Mouse (Mus musculus) MEL (cell line): ENCODE measurements around the gene Galnt17.

ENCODE experiments used
- ETS1 ChIP-seq: IDR thresholded peaks from 2 replicates; pipeline ENCODE4 v1.6.1; 2012; ENCODE audit warnings: low read depth, mild to moderate bottlenecking, inconsistent platforms, low read length, improper control_type of control experiment, moderate library complexity
- JUND ChIP-seq: IDR thresholded peaks from 2 replicates; pipeline ENCODE4 v1.6.1; 2011; ENCODE audit warnings: low read depth, mild to moderate bottlenecking, improper control_type of control experiment, low read length
- POLR2A ChIP-seq, 2 experiments: IDR thresholded peaks; 2 replicates each; pipeline ENCODE4 v1.6.1; 2011 to 2012; ENCODE audit warnings: low read length in 2 of 2, mild to moderate bottlenecking in 2 of 2, control low read depth in 1 of 2, improper control_type of control experiment in 1 of 2, low read depth in 1 of 2, moderate library complexity in 1 of 2; ENCODE audit not compliant: control insufficient read depth in 1 of 2, insufficient read depth in 1 of 2, poor library complexity in 1 of 2
- SIN3A ChIP-seq: IDR thresholded peaks from 2 replicates; pipeline ENCODE4 v1.6.1; 2012; ENCODE audit warnings: low read length, improper control_type of control experiment, inconsistent platforms
- TCF12 ChIP-seq: IDR thresholded peaks from 2 replicates; pipeline ENCODE4 v1.6.1; 2014; ENCODE audit warnings: low read depth, mild to moderate bottlenecking, inconsistent platforms, low read length, improper control_type of control experiment, moderate library complexity
- USF1 ChIP-seq: IDR thresholded peaks from 2 replicates; pipeline ENCODE4 v1.6.1; 2014; ENCODE audit warnings: low read depth, mild to moderate bottlenecking, inconsistent platforms, low read length, improper control_type of control experiment, moderate library complexity
- USF2 ChIP-seq, 2 experiments: IDR thresholded peaks; 2 replicates each; pipeline ENCODE4 v1.6.1; 2011 to 2012; ENCODE audit warnings: improper control_type of control experiment in 2 of 2, low read length in 2 of 2, borderline replicate concordance in 1 of 2, inconsistent platforms in 1 of 2, low read depth in 1 of 2, mild to moderate bottlenecking in 1 of 2; ENCODE audit not compliant: insufficient read depth in 1 of 2
- ZC3H11A ChIP-seq: IDR thresholded peaks from 2 replicates; pipeline ENCODE4 v1.6.1; 2012; ENCODE audit warnings: low read depth, mild to moderate bottlenecking, inconsistent platforms, low read length, improper control_type of control experiment

GRCm38 (mm10) chr5:131006524-131006923 is 301.8 kb downstream of the Galnt17 start:
- TF ChIP-seq ZC3H11A (no peak), JUND (no peak), USF2 (IDR thresholded peaks at IDR 0.05; ENCODE audit: borderline replicate concordance in 1 of 2, insufficient read depth in 1 of 2, low read depth in 1 of 2, low read length in 2 of 2) (no peak), USF1 (no peak), ETS1 (no peak), SIN3A (no peak), TCF12 (no peak), POLR2A (IDR thresholded peaks at IDR 0.05; ENCODE audit: control insufficient read depth in 1 of 2, insufficient read depth in 1 of 2, low read depth in 1 of 2, low read length in 2 of 2, poor library complexity in 1 of 2) (no peak)
